Mouse (Mus musculus) thymus, adult 2 months (tissue): Measurements from ENCODE around the gene Lonp2. TPM values are rescaled to one million over a fixed set of nuclear protein-coding genes. Genes with fewer than 3 reads are reported as not detected.

Source experiments
- DNase-seq: peaks from one replicate; pipeline ENCODE4 v3.0.0; 2021
- H3K27ac ChIP-seq: fragments of 200-500 bp; 2 replicates; pipeline ENCODE4 v1.5.1; 2012; ENCODE audit warnings: low read length, control low read depth; ENCODE audit not compliant: control insufficient read depth, insufficient read depth
- H3K27me3 ChIP-seq: fragments of 200-500 bp; 2 replicates; pipeline ENCODE4 v1.6.1; 2012; ENCODE audit warnings: mild to moderate bottlenecking, low read length, moderate library complexity, mixed read lengths; ENCODE audit not compliant: control insufficient read depth, insufficient read depth
- H3K36me3 ChIP-seq: fragments of 200-500 bp; 2 replicates; pipeline ENCODE4 v1.6.1; 2012; ENCODE audit warnings: mild to moderate bottlenecking, low read length, moderate library complexity; ENCODE audit not compliant: control insufficient read depth, insufficient read depth
- H3K4me1 ChIP-seq: fragments of 200-500 bp; replicated peaks from 2 replicates; pipeline ENCODE4 v1.6.1; 2012; ENCODE audit warnings: low read length; ENCODE audit not compliant: control insufficient read depth, insufficient read depth
- H3K4me3 ChIP-seq: fragments of 200-500 bp; 2 replicates; pipeline ENCODE4 v1.5.1; 2012; ENCODE audit warnings: mild to moderate bottlenecking, low read length, control low read depth, moderate library complexity; ENCODE audit not compliant: control insufficient read depth, insufficient read depth
- CTCF ChIP-seq: fragments of 200-500 bp; IDR thresholded peaks from 2 replicates; pipeline ENCODE4 v1.5.1; 2012; ENCODE audit warnings: mild to moderate bottlenecking, control low read depth, low read length, moderate library complexity, borderline replicate concordance; ENCODE audit not compliant: control insufficient read depth, poor library complexity, insufficient read depth; ENCODE audit errors: extremely low read depth
- POLR2A ChIP-seq: fragments of 200-500 bp; IDR thresholded peaks from 2 replicates; pipeline ENCODE4 v1.6.1; 2012; ENCODE audit warnings: mild to moderate bottlenecking, low read length, control low read depth, moderate library complexity; ENCODE audit not compliant: control insufficient read depth, poor library complexity, insufficient read depth; ENCODE audit errors: extremely low read depth
- WGBS: fragments of 180-500 bp; shearing (Covaris S2); methylation state at CpG from one replicate; pipeline ENCODE4 v1.1.7; 2018; 5-methylcytosine and 5-hydroxymethylcytosine counted together
- polyA plus RNA-seq: library from polyadenylated mRNA; depleted of rRNA; stranded (reverse); fragments of >200 nt; gene quantifications from 2 replicates; pipeline ENCODE4 v1.2.3, GENCODE M21; 2012

Gene Lonp2
- polyA plus RNA-seq, 1 experiment: 63.3 TPM

DNA sequence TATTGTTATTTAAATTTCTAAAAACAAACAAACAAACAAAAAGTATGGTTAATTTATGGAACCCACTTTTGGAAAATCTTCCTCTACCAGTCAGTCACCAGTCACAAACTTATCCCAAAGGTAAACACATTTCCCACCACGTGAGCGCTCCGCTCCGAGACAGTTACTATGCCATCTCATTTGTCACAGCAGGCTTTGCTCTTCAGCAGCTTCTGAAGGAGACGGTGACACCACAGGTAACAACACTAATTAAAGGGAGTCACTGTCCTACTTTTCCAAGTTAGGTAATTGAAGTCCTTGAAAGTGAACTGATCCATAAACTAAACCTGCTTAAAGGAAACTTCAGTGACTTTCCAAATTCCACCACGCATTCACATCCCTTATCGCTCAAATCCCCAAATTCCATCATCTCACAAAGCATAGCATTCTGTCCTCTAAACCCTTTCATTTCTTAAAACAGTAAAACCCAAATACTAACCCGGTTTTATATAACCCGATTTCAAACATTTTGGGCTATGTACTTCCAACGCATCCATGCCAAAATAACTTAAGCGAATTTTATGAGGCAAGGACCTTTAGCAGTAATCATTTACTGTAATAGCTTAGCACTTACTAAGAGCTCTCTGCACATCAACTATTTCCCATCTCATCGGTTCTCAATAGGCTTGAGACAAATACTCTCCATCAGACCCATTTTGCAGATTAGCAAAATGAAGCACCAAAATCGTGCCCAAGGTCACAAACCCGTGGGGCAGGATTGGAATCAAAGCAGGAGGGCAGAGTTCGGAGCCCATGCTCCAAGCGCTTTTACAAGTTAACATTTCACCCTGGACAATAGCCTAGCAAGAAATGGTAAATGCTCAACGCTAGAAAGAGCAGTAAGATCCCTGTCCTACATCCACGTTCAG lies 120.7 kb downstream of the Lonp2 start:
- H3K4me1 ChIP-seq: peaks cover 7% of the 10 kb centered on the region; the same call in 1 of the 2 replicates
- whole genome bisulfite sequencing: 41% methylated on average over 18 of the region's 18 CpGs

DNA sequence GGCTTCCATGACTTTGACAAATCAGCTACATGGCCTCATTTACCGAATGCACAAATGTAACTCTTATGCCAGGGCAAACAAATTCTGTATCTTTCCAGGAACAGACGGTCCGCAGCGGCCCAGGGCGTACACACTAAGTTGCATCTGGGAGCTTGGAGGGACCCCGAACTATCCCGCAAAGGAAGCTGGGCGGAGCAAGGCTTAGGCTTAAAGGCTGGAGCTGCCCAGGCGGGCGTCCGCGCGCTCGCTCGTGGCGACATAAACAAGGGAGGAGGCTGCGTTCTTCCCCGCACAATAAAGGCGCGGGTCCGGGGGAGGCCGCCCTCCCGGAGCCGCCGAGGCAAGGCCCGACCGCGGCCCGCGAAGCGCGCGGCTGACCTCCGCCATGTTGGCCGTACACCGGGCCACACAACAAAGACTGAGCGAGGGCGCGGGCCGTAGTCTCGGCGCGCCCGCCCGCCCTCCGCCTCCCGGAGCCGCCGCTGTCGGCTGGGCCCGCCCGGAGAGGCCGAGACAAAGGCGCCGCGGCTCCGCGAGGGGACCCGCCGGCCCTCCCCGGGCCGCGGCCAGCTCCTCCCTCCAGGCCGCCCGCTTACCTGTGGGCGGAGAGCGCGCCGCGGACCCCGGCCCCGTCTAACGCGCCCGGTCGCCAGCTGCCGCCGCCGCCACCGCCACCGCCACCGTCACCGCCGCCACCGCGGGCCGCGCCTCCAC lies 121.5 kb downstream of the Lonp2 start, which contains the start of the genes Gm10638 and Siah1a:
Gene Gm10638, plus strand, starts transcription at position 479 of the 714 bp plus-strand sequence.
Gene Siah1a, minus strand, starts transcription at position 714 of the 714 bp plus-strand sequence.
- Histone ChIP-seq H3K27ac (no peak within 1 kb of the TSS), H3K4me3 (peak within 1 kb of the TSS; percentile 78), H3K36me3 (no peaks in the 10 kb centered on the region), H3K4me1 (peaks cover 7% of the 10 kb centered on the region; the same call in 1 of the 2 replicates), H3K27me3 (no peaks in the 10 kb centered on the region)
- peak; percentile 62 for DNase-seq
- 0% methylated on average over 80 of the region's 88 CpGs for WGBS
- TF ChIP-seq POLR2A (no peak), CTCF (no peak)

More for the DNA sequence above, 120.7 kb downstream of the Lonp2 start:
- no peak for DNase-seq
- H3K4me3 ChIP-seq: peak overlapping the region; percentile 70
- no peak overlapping the region for H3K27ac ChIP-seq
- no peaks in the 10 kb centered on the region for H3K36me3 ChIP-seq
- H3K27me3 ChIP-seq: no peaks in the 10 kb centered on the region
- TF ChIP-seq CTCF (no peak), POLR2A (no peak)

DNA sequence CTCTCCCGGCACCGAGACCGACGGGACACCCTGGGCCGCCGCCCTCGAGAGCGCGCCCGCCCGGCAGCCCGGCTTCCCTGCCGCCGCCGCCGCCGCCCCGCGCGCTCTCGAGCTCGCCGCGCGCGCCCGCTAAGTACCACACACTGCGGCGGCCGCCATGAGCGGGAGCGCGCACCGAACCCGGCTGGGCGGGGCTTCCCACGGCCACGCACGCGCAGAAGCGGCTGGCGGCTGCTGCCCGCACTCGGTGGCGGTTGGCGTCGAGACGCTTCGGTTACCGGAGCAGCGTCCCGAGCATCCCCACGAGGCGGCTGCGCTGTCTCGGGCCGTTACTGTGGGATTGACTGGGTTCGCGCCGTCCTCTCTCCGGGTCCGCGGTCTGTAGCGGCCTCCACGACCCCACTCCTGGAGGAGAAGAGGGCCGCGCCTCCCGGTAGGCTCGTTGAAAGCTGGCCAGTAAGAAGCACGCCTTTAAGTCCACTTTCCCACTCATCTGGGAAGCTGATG lies 122.1 kb downstream of the Lonp2 start:
- DNase-seq: peak; percentile 96
- Histone ChIP-seq H3K27ac (no peak overlapping the region), H3K27me3 (no peaks in the 10 kb centered on the region), H3K36me3 (no peaks in the 10 kb centered on the region), H3K4me1 (peaks cover 7% of the 10 kb centered on the region; the same call in 1 of the 2 replicates), H3K4me3 (peak overlapping the region; percentile 78)
- under 1% methylated on average over 69 of the region's 70 CpGs for WGBS
- TF ChIP-seq CTCF (peak; percentile 15; the same call in 1 of the 2 replicates), POLR2A (peak; percentile 94)

DNA sequence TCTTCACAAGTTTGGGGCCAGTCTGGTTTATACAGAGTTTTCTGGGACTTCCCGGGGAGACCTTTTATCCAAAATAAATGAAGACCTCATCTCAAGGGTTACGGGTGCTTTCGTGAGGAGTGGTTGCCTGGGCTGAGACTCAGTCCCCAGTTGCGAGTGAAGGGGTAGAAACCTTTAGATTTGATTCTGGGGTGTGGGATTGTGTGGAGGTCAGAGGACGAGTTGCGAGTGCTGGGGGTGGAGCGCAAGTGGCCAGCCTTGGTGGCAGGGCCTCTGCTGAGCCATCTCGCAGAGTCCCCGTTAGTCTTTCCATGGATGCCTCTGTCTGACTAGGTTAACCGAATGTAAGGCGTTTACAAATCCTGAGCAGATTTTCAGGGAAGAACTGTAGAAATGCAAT lies 122.7 kb downstream of the Lonp2 start:
- H3K27ac ChIP-seq: no peak overlapping the region
- no peak for TF ChIP-seq POLR2A
- no peak for TF ChIP-seq CTCF
- peaks cover 7% of the 10 kb centered on the region; the same call in 1 of the 2 replicates for H3K4me1 ChIP-seq
- no peaks in the 10 kb centered on the region for H3K36me3 ChIP-seq
- 15% methylated on average over 11 of the region's 11 CpGs for WGBS
- no peaks in the 10 kb centered on the region for H3K27me3 ChIP-seq
- DNase-seq: peak; percentile 22
- H3K4me3 ChIP-seq: peak overlapping the region; percentile 78

DNA sequence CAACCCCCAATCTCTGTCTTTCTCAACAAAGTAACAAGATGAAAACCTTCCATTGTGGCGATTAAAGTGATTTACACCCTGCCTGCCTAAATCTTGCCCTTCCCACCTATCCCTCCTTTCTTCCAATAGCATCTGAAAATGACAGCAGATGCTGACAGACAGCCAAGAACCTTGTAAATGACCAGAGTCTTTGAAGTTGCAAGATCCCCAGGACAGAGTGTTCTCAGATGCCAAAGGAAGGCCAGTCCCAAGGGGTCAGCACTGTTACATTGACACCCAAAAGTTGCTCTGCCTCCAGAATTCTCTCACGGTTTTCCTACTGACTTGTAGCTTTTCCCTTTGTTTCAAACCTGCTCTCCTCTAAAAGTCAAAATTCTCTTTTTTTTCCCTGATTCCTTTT lies 126.0 kb downstream of the Lonp2 start:
- H3K4me1 ChIP-seq: peaks cover 6% of the 10 kb centered on the region; the same call in 1 of the 2 replicates
- no peaks in the 10 kb centered on the region for H3K36me3 ChIP-seq
- TF ChIP-seq CTCF (no peak), POLR2A (no peak)
- no peak overlapping the region for H3K27ac ChIP-seq
- 87% methylated on average over 2 of the region's 2 CpGs for WGBS
- H3K4me3 ChIP-seq: no peak overlapping the region
- no peaks in the 10 kb centered on the region for H3K27me3 ChIP-seq
- DNase-seq: no peak
